Mouse (Mus musculus) frontal cortex, postnatal 14 days (tissue): ENCODE results near the gene Mta3.
A peak's percentile ranks its signal among the peaks of the same experiment; 100 is the strongest.
"Not testable (repeated sequence)": the region's sequence is repeated elsewhere in the genome, so short reads cannot be mapped to it uniquely, and the experiment has no call there.

Experiments
- DNase-seq, 2 experiments: peaks; one replicate each; pipeline ENCODE4 v3.0.0; 2022; ENCODE audit warnings: low spot score in 2 of 2

Mta3 gene

GRCm38 (mm10) chr17:83849081-83849675, 143.2 kb downstream of the Mta3 start:
- no peak for DNase-seq

- DNase-seq = no peak
Observed at GRCm38 (mm10) chr17:83849717-83850116, 143.8 kb downstream of the Mta3 start.

- peak; percentile 67 to 91 for DNase-seq
Observed at GRCm38 (mm10) chr17:83850458-83850857, 144.5 kb downstream of the Mta3 start.

GRCm38 (mm10) chr17:83850864-83851263, 144.9 kb downstream of the Mta3 start:
- DNase-seq = no peak

GRCm38 (mm10) chr17:83853831-83854230, 147.9 kb downstream of the Mta3 start:
- DNase-seq = no peak

GRCm38 (mm10) chr17:83854284-83854918, 148.4 kb downstream of the Mta3 start:
- no peak for DNase-seq

GRCm38 (mm10) chr17:83858413-83858812, 152.4 kb downstream of the Mta3 start:
- no peak for DNase-seq

- no peak for DNase-seq
Observed at GRCm38 (mm10) chr17:83859639-83860038, 153.7 kb downstream of the Mta3 start.

- no peak for DNase-seq
Observed at GRCm38 (mm10) chr17:83860224-83860623, 154.3 kb downstream of the Mta3 start.

GRCm38 (mm10) chr17:83860968-83861367, 155.0 kb downstream of the Mta3 start:
- not testable (repeated sequence) for DNase-seq

- DNase-seq = peak; percentile 94 to 99
Observed at GRCm38 (mm10) chr17:83861444-83862133, 155.6 kb downstream of the Mta3 start.

GRCm38 (mm10) chr17:83862134-83862881, 156.3 kb downstream of the Mta3 start:
- no peak for DNase-seq

GRCm38 (mm10) chr17:83865366-83865765, 159.4 kb downstream of the Mta3 start:
- no peak for DNase-seq

GRCm38 (mm10) chr17:83866582-83866981, 160.6 kb downstream of the Mta3 start:
- DNase-seq = no peak

- no peak for DNase-seq
Observed at GRCm38 (mm10) chr17:83870385-83870784, 164.4 kb downstream of the Mta3 start.
